Mouse (Mus musculus) CH12.LX (cell line): ENCODE data around the gene Ccdc88c. TPM values are rescaled to one million over a fixed set of nuclear protein-coding genes. Genes with fewer than 3 reads are reported as not detected.

ENCODE experiments used
- DNase-seq: peaks from one replicate; pipeline ENCODE4 v3.0.0-alpha.2; 2013; ENCODE audit errors: extremely low read depth
- H3K27ac ChIP-seq: 2 replicates; pipeline ENCODE4 v1.5.1; 2012; ENCODE audit warnings: low read depth, mild to moderate bottlenecking, control low read depth, moderate library complexity; ENCODE audit not compliant: insufficient read depth
- H3K27me3 ChIP-seq: replicated peaks from 2 replicates; pipeline ENCODE3; 2012; ENCODE audit warnings: inconsistent platforms
- H3K36me3 ChIP-seq, 2 experiments: replicated peaks in 1 of 2; 2 replicates each; pipeline versions ENCODE3 to v1.6.1; 2012; ENCODE audit warnings: inconsistent platforms in 1 of 2, low read length in 1 of 2, mild to moderate bottlenecking in 1 of 2, mixed read lengths in 1 of 2, moderate library complexity in 1 of 2; ENCODE audit not compliant: control insufficient read depth in 1 of 2, insufficient read depth in 1 of 2
- H3K4me1 ChIP-seq, 2 experiments: 2 replicates each; pipeline ENCODE4 v1.6.1; 2012; ENCODE audit warnings: inconsistent platforms in 1 of 2, moderate library complexity in 1 of 2; ENCODE audit not compliant: insufficient read depth in 2 of 2, control insufficient read depth in 1 of 2
- H3K4me2 ChIP-seq: 2 replicates; pipeline ENCODE4 v1.6.1; 2012; ENCODE audit warnings: low read depth, mild to moderate bottlenecking, control low read depth; ENCODE audit not compliant: poor library complexity, insufficient read depth, severe bottlenecking
- H3K4me3 ChIP-seq, 3 experiments: fragments of 150-350 bp in 1 of 3; sonication (generic) in 1 of 3; replicated peaks in 1 of 3; 2 replicates each; pipeline versions ENCODE3 to v1.5.1; 2011 to 2012; ENCODE audit warnings: low read depth in 2 of 3, low read length in 2 of 3, mild to moderate bottlenecking in 2 of 3, moderate library complexity in 2 of 3, control low read depth in 1 of 3, improper control_type of control experiment in 1 of 3, inconsistent platforms in 1 of 3, mixed read lengths in 1 of 3; ENCODE audit not compliant: poor library complexity in 1 of 3
- H3K79me2 ChIP-seq: replicated peaks from 2 replicates; pipeline ENCODE4 v1.6.1; 2012; ENCODE audit warnings: mild to moderate bottlenecking, moderate library complexity; ENCODE audit not compliant: control insufficient read depth, poor library complexity, insufficient read depth, severe bottlenecking; ENCODE audit errors: extremely low read depth
- H3K9ac ChIP-seq: 2 replicates; pipeline ENCODE4 v1.6.1; 2012; ENCODE audit warnings: low read depth, mild to moderate bottlenecking, control low read depth, moderate library complexity; ENCODE audit not compliant: insufficient read depth
- H3K9me3 ChIP-seq: replicated peaks from 2 replicates; pipeline ENCODE3; 2012; ENCODE audit warnings: low read length, inconsistent platforms, mixed read lengths
- BHLHE40 ChIP-seq: IDR thresholded peaks from 2 replicates; pipeline ENCODE4 v1.6.1; 2011; ENCODE audit warnings: mild to moderate bottlenecking, low read depth, low read length, improper control_type of control experiment
- CHD2 ChIP-seq: IDR thresholded peaks from 2 replicates; pipeline ENCODE4 v1.6.1; 2011; ENCODE audit warnings: low read length, improper control_type of control experiment
- CTCF ChIP-seq, 2 experiments: IDR thresholded peaks in 1 of 2; conservative IDR thresholded peaks in 1 of 2; 2 replicates each; pipeline ENCODE4 v1.5.1; 2011 to 2012; ENCODE audit warnings: low read depth in 2 of 2, low read length in 2 of 2, improper control_type of control experiment in 1 of 2, inconsistent platforms in 1 of 2, mild to moderate bottlenecking in 1 of 2, moderate library complexity in 1 of 2
- E2F4 ChIP-seq: IDR thresholded peaks from 2 replicates; pipeline ENCODE4 v1.6.1; 2011; ENCODE audit warnings: low read depth, low read length, improper control_type of control experiment; ENCODE audit not compliant: insufficient replicate concordance
- GABPA ChIP-seq: IDR thresholded peaks from 2 replicates; pipeline ENCODE4 v1.6.1; 2012; ENCODE audit warnings: low read depth, low read length, improper control_type of control experiment, inconsistent platforms; ENCODE audit not compliant: insufficient replicate concordance
- IRF4 ChIP-seq: IDR thresholded peaks from 2 replicates; pipeline ENCODE4 v1.6.1; 2014; ENCODE audit warnings: low read depth, mild to moderate bottlenecking, inconsistent platforms, low read length, improper control_type of control experiment
- JUND ChIP-seq: conservative IDR thresholded peaks from 2 replicates; pipeline ENCODE4 v1.6.1; 2011; ENCODE audit warnings: low read depth, low read length, improper control_type of control experiment
- MAFK ChIP-seq: IDR thresholded peaks from 2 replicates; pipeline ENCODE4 v1.6.1; 2011; ENCODE audit warnings: low read length, improper control_type of control experiment; ENCODE audit not compliant: insufficient replicate concordance
- MAX ChIP-seq: IDR thresholded peaks from 2 replicates; pipeline ENCODE4 v1.6.1; 2011; ENCODE audit warnings: low read length, improper control_type of control experiment
- MXI1 ChIP-seq: IDR thresholded peaks from 2 replicates; pipeline ENCODE4 v1.6.1; 2011; ENCODE audit warnings: mild to moderate bottlenecking, low read depth, low read length, improper control_type of control experiment
- NELFE ChIP-seq: IDR thresholded peaks from 2 replicates; pipeline ENCODE4 v1.6.1; 2011; ENCODE audit warnings: low read depth, low read length, improper control_type of control experiment
- NRF1 ChIP-seq: IDR thresholded peaks from 2 replicates; pipeline ENCODE4 v1.6.1; 2014; ENCODE audit warnings: low read depth, mild to moderate bottlenecking, inconsistent platforms, low read length, improper control_type of control experiment, moderate library complexity
- PAX5 ChIP-seq: IDR thresholded peaks from 2 replicates; pipeline ENCODE4 v1.6.1; 2012; ENCODE audit warnings: low read length, inconsistent platforms, mixed read lengths
- POLR2AphosphoS2 ChIP-seq: IDR thresholded peaks from 2 replicates; pipeline ENCODE4 v1.6.1; 2011; ENCODE audit warnings: low read depth, low read length, improper control_type of control experiment
- RAD21 ChIP-seq: IDR thresholded peaks from 2 replicates; pipeline ENCODE4 v1.6.1; 2011; ENCODE audit warnings: low read depth, mild to moderate bottlenecking, low read length, improper control_type of control experiment, moderate library complexity
- RCOR1 ChIP-seq: conservative IDR thresholded peaks from 2 replicates; pipeline ENCODE4 v1.6.1; 2012; ENCODE audit warnings: low read depth, mild to moderate bottlenecking, inconsistent platforms, low read length, improper control_type of control experiment
- SMC3 ChIP-seq: IDR thresholded peaks from 2 replicates; pipeline ENCODE4 v1.6.1; 2011; ENCODE audit warnings: low read depth, low read length, improper control_type of control experiment
- USF1 ChIP-seq: IDR thresholded peaks from 2 replicates; pipeline ENCODE4 v1.6.1; 2014; ENCODE audit warnings: low read depth, mild to moderate bottlenecking, inconsistent platforms, low read length, improper control_type of control experiment
- USF2 ChIP-seq: conservative IDR thresholded peaks from 2 replicates; pipeline ENCODE4 v1.6.1; 2011; ENCODE audit warnings: low read depth, low read length, improper control_type of control experiment
- ZC3H11A ChIP-seq: IDR thresholded peaks from 2 replicates; pipeline ENCODE4 v1.6.1; 2012; ENCODE audit warnings: low read depth, mild to moderate bottlenecking, inconsistent platforms, low read length, improper control_type of control experiment
- ZMIZ1 ChIP-seq: IDR thresholded peaks from 2 replicates; pipeline ENCODE4 v1.6.1; 2012; ENCODE audit warnings: low read depth, mild to moderate bottlenecking, inconsistent platforms, low read length, improper control_type of control experiment
- ZNF384 ChIP-seq: IDR thresholded peaks from 2 replicates; pipeline ENCODE4 v1.6.1; 2012; ENCODE audit warnings: low read depth, low read length, improper control_type of control experiment, inconsistent platforms
- dilution Hi-C: fragments of 300-500 bp; cut with MboI; formaldehyde crosslinking; loops from 2 replicates; pipeline ENCODE4 v1.14.3; 2020; ENCODE audit warnings: low sequenced_read_pairs; ENCODE audit not compliant: extremely low pct_unique_long_range_greater_than_20kb, extremely low pct_ligation_motif_present
- in situ Hi-C: fragments of 300-500 bp; cut with MboI; formaldehyde crosslinking; loops from 3 replicates; pipeline ENCODE4 v1.14.3; 2019; ENCODE audit warnings: low sequenced_read_pairs, low pct_ligation_motif_present, low pct_unique_long_range_greater_than_20kb, mixed read lengths
- polyA plus RNA-seq: library from polyadenylated mRNA; unstranded; fragments of >175 nt; gene quantifications from 2 replicates; pipeline ENCODE4 v1.2.1, GENCODE M21; 2012; ENCODE audit warnings: low read depth; ENCODE audit not compliant: insufficient read length
- total RNA-seq, 2 experiments: library from RNA; depleted of rRNA; stranded (reverse); fragments of 300-350 nt in 1 of 2; fragments of >200 nt in 1 of 2; gene quantifications; 2 replicates each; pipeline ENCODE4 v1.2.3; 2012 to 2014

The Ccdc88c gene
- total and polyA plus RNA-seq, 3 experiments, result 20.3 to 32.7 (median 24.9) TPM

DNA sequence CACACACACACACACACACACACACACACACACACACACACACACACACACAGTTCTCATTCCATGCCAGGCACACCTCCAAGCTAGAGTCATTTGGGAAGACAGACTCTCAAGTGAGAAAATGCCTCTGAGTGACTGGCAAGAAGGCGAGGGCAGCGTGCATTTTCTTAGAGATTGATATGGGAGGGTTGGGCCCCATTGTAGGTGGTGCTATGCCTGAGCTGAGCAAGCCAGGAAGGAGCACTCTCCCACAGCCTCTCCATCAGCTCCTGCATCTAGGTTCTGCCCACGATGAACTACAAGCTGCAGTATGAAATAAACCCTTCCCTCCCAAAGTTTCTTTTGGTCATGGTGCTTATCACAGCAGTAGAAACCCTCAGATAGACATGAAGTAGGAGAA, 63.6 kb downstream of the Ccdc88c start:
- no peak overlapping the region for H3K27ac ChIP-seq
- H3K27me3 ChIP-seq, result no peaks in the 10 kb centered on the region
- H3K9ac ChIP-seq, result no peak overlapping the region
- no peak for DNase-seq
- TF ChIP-seq POLR2AphosphoS2 (no peak), E2F4 (no peak), RAD21 (no peak), MXI1 (no peak), USF2 (no peak), GABPA (no peak)
- in situ Hi-C loops (no loop called here), dilution Hi-C loops (no loop called here)
- H3K9me3 ChIP-seq, result no peaks in the 10 kb centered on the region
- peaks cover 76 to 93% of the 10 kb centered on the region in 2 experiments for H3K36me3 ChIP-seq
- H3K4me1 ChIP-seq, result no peaks in the 10 kb centered on the region
- H3K79me2 ChIP-seq, result no peaks in the 10 kb centered on the region
- H3K4me2 ChIP-seq, result no peak overlapping the region
- no peak overlapping the region for H3K4me3 ChIP-seq

DNA sequence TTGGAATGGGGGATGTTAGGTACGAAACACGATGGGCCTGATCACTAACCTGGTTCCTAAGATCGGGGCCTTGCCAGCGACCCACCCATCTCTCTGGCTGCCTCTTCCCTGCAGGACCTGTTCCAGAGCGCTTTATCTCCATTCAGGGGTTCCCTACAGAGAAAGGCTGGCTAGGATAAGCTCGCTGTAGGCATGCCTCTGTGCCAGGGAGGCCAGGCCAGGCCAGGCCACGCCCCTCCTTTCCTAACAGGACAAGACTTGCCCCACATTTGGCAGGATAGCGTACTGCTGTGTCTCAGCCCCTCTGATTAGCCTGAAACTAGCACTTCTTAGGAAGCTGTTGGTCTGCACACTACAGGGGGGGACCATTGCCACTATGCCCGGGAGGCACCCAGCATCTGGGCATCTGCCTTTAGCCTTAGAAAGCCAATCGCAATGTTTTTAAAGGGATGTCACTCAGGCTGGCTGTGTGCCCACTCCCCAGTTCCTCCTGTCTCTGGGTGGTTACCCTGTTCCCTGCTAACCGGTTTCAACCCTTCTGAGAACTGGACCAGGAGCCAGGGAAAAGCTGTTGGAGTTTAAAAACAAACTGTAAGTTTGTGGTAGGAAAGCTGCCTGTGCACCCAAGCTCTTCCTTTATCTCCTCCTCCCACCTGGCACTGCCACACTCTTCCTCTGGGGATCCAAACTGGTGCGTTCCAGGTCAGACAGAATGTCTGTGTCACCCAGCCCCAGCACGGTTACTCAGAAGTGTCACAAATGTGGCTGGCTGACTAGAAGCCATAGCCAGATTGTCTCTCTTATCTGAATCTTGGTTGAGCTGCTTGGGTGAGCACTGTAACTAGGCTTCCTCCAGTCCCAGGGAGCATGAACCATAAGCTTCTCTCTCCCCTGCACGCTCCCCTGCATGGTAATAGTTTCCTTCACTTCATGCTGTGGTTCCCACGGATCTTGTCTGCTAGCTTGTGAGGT, 69.9 kb downstream of the Ccdc88c start:
- no peak for DNase-seq
- H3K4me1 ChIP-seq, result peaks cover 2 to 8% of the 10 kb centered on the region in 2 experiments; a peak in 3 of 4 replicates
- no peaks in the 10 kb centered on the region for H3K9me3 ChIP-seq
- TF ChIP-seq USF2 (no peak), IRF4 (no peak), RCOR1 (no peak), E2F4 (no peak), PAX5 (no peak), JUND (no peak), NELFE (no peak), NRF1 (no peak), MAX (no peak), ZMIZ1 (no peak), ZNF384 (no peak), ZC3H11A (no peak), POLR2AphosphoS2 (no peak), USF1 (no peak), BHLHE40 (no peak), SMC3 (no peak), MAFK (no peak), CHD2 (no peak), CTCF (conservative IDR thresholded peaks at IDR 0.05 in 1 of 2, IDR thresholded peaks at IDR 0.05 in 1 of 2; ENCODE audit: low read depth in 2 of 2, low read length in 2 of 2) (no peak)
- no peaks in the 10 kb centered on the region for H3K27me3 ChIP-seq
- dilution Hi-C loops (no loop called here), in situ Hi-C loops (loop anchor here (5.0 kb wide), 1 partner anchor 68 kb away; the partner anchor contains the start of gene Ccdc88c)
- H3K9ac ChIP-seq, result no peak overlapping the region
- H3K4me3 ChIP-seq, result no peak overlapping the region
- H3K27ac ChIP-seq, result no peak overlapping the region
- peaks cover 68 to 96% of the 10 kb centered on the region in 2 experiments for H3K36me3 ChIP-seq
- H3K79me2 ChIP-seq, result no peaks in the 10 kb centered on the region
- H3K4me2 ChIP-seq, result no peak overlapping the region
